Mouse (Mus musculus) A20 (cell line): Measurements from ENCODE around the gene Zswim5.
"Not testable (repeated sequence)": the region's sequence is repeated elsewhere in the genome, so short reads cannot be mapped to it uniquely, and the experiment has no call there.

Source experiments
- DNase-seq: peaks from one replicate; pipeline ENCODE4 v3.0.0-alpha.2; 2011; ENCODE audit warnings: low read depth, low spot score

Gene Zswim5

DNA sequence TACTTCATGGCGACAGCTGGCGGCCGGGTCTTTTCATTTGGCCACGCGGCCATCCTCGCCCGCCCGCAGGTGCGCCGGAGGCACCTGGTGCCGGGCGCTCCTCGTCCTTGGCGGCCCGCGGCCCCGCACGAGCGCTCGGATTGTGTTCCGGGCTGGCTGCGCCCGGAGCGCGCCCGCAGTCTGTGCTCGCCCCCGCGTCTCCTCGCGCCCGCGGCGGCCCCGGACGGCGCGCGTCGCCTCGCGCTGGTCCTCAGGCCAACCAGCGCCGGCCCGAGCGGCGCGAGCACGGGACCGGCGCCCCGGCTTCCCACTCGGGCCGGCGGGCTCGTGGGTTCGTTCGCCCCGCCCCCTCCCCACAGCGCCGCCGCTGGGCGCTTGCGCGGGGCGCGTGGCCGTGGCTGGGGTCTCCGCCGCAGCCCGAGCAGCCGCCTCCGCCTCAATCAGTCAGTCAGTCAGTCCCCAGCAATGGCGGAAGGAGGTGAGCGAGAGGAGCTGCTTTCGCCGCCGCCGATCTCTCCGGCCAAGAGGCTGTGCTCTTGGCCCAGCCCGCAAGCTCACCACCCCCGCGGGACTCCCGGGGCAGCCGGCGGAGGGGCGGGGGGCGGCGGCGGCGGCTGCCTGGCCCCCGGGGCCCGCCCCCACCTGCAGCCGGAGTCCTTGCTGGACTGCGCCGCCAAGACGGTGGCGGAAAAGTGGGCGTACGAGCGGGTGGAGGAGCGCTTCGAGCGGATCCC lies at the start of gene Zswim5:
TSS of gene Zswim5 (plus strand) at position 382 of the 734 bp plus-strand sequence.
- DNase-seq: peak; percentile 78

- peak; percentile 82 for DNase-seq
Measured at GRCm38 (mm10) chr4:116827819-116828218, 49.4 kb upstream of the Zswim5 start.

DNA sequence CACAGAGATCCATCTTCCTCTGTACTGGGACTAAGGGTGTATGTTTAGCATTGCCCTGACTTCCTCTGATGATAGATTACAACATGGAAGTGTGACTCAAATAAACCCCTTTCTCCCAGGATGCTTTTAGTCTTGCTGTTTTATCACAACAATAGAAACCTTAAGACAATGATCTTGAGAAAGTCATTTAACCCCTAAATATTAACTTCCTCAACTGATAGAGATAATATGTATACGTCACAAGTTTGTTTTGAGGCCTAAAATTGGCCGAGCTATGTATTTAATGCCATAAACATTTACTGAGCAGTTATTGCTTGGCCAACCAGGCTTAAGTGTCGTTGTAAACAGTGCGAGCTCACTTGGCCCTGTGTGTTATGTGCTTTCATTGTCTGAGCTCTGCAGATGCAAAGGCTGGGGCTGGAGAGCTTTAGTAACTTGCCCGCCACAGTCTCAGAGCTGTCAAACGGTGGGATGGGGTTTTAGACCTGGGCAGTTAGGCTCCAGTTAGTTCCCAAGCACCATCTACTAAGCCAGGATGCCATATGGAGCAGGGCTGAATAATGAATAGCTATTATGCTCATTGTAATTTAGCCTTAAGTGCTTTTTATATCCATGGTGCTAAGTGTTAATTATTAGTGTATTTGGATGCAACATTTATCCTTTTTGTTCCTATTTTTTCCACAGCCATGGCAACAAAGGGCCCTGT lies 47.7 kb upstream of the Zswim5 start:
- no peak for DNase-seq

DNA sequence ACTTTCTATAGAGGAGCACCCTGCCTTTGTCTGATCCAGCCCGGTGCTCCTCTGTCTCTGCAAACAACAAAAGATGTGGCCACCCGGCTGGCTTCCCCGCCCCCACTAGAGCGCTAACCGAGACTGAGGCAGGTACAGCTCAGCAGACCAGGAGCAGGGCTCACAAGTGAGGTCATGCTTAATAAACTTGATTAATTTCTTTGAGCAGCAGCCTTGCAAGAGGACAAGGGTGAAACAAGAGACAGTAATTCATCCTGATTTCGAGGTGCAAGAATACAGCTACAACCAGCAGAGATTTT lies 47.2 kb upstream of the Zswim5 start:
- no peak for DNase-seq

DNA sequence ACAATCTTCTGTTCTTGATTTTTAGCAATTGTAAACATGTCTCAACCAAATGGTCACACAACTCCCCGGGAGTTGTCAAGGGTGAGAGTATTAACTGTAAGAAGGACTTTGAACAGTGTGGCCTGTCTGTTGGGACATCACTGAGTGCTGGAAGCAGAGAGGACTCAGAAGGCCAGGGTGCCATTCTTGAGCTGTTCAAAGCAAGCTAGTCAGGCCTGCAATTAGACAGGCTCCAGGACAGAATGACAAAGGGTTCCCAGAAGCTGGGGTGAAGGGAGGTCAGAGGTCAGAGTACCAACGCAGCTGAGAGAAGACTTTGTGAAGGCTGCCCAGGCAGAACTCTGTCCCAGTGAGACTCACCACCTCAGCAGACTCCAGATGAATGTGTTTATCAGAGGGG lies 38.2 kb upstream of the Zswim5 start:
- no peak for DNase-seq

DNA sequence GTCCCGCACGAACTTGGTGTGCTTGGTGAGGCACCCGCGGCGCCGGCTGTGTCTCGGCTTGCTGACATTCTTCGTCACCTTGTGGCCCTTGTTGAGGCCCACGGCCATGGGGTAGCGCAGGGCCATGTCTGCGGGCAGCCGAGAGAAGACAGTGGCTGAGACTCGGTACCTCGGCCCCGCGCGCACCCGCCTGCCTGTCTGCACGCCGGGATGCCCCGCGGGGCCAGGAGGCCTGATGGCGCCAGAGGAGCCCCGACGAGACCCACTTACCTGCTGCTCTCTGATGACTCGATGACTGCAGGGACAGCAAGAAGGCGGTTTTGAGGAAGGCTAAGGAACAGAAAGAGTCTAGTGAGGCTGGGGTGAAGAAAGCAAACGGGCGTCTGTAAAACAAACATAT lies 37.1 kb upstream of the Zswim5 start:
- DNase-seq: not testable (repeated sequence)

DNA sequence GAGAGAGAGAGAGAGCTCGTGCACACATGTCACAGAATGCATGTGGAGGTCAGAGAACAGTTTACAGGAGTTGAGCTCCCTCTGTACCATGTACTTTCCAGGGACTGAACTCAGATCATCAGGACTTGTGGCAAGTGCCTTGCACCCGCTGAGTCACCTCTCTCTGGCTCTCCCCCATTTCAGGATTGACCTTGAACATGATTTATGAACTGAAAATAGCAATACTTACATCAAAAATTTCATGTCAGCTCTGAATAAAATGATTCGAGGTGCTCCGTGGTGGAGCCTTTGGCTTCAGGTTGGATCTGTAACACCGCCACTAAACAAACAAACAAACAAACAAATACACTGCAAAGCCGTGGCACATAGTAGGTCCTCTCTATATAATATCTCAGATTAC lies 36.3 kb upstream of the Zswim5 start:
- DNase-seq: no peak

DNA sequence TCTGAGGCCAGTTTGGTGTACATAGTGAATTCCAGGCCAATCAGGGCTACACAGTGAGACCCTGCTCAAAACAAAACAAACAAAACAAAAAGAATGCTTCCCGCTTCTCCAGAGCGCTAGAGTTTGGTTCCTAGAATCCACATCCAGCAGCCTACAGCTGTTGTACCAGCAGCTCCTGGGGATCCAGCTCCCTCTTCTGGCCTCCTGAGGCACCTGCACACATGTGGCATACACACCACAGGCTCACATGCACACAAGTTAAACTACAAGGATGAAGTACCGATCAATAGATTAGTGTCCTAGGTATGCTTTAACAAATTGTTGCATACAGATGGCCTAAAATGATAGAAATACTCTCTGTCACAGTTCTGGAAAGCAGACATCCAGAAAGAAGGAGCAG lies 32.9 kb upstream of the Zswim5 start:
- no peak for DNase-seq

DNA sequence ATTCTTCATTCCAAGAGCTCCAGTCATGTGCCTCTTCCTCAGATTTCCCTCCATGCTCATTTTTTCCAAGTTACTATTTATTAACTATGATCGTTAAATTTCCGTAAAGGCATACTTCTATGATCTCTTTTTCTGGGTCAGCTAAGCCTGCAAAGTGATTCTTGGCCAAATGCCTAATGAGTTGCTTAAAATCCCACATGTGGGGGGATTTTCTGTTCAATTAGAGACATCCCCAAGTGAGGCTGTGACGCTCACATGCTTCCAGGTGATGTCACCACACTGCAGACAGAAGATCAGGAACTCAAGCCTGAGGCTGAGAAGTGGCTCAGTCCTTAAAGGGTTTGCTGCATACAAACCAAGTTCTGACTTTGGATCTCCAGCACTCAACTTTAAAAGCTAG lies 27.3 kb upstream of the Zswim5 start:
- DNase-seq: no peak

- no peak for DNase-seq
Measured at GRCm38 (mm10) chr4:116854286-116854685, 22.9 kb upstream of the Zswim5 start.

- DNase-seq: no peak
Measured at GRCm38 (mm10) chr4:116857203-116857602, 20.0 kb upstream of the Zswim5 start.

GRCm38 (mm10) chr4:116859711-116860110 lies 17.5 kb upstream of the Zswim5 start:
- no peak for DNase-seq

DNA sequence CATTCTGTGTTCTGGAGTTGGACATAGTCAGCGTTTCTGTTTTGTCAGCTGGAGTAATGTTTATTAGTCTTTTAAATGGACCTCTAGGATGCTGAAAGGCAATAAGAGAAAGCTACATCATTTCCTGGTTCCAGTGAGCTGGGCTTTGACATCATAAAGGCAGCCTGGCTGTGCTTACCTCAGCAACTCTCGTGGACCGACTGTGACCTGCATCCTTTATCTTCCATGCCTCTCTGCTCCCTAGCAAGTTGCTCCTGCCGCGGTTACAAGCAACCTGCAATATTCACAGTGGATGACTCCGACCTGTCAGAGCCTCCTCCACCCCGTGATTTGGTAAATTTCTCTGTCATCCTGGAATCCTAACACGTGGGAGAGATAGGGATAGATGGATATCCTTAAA lies 15.2 kb upstream of the Zswim5 start:
- no peak for DNase-seq

DNA sequence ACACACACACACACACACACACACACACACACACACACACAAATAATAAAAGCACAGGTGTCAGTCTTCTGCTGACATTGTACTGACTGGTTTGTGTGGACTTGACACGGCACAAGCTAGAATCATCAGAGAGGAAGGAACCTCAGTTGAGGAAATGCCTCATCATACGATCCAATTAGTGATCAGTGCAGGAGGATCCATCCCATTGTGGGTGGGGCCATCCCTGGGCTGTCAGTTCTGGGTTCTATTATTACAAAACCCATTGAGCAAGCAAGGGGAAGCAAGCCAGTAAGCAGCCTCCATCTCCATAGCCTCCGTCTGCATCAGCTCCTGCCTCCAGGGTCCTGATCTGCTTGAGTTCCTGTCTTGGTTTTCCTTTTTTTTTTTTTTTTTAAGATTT lies 7.3 kb upstream of the Zswim5 start:
- DNase-seq: no peak

DNA sequence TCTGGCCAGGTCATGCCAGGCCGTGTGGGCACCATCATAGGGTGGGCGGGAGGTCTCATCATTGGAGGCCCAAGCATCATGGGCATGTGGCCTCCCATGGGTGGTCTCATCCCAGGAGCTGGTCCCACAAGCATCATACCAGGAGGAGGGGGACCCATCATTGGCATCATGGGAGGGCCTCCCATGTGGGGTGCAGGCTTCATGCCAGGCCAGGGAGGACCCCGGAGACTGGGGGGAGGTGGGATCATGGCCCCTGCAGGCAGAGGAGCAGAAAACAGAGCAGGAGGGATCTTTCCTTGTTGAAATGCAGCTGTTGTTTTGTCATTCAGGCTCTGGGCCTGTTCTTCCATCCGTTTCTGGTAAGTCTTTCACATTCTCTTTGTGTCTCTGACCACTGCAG lies 2.6 kb upstream of the Zswim5 start:
- no peak for DNase-seq

- peak; percentile 88 for DNase-seq
Measured at GRCm38 (mm10) chr4:116876630-116876994, 564 bp upstream of the Zswim5 start.

DNA sequence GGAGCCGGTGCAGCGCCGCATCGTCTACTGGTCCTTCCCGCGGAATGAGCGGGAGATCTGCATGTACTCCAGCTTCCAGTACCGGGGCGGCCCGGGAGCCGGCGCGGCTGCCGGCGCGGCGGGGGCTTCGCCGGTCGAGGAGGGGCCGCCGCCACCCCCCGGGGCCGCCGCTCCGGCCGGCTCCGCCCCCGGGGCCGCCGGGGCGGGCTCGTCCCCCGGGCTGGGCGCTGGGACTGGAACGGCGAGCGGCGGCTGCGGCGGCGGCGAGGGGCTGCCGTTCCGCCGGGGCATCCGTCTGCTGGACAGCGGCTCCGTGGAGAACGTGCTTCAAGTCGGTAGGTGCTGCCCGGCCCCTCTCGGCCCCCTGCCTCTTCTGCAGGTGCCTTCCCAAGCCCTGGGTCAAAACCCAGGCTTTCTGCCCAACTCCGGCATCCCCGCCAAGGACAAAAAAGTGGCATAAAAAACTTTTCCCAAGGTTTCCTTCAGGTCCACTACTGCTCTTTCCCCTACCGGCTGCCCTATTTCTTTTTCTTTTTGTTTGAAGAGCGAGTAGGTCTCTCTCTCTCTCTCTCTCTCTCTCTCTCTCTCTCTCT lies 649 bp downstream of the Zswim5 start:
- peak; percentile 74 for DNase-seq

DNA sequence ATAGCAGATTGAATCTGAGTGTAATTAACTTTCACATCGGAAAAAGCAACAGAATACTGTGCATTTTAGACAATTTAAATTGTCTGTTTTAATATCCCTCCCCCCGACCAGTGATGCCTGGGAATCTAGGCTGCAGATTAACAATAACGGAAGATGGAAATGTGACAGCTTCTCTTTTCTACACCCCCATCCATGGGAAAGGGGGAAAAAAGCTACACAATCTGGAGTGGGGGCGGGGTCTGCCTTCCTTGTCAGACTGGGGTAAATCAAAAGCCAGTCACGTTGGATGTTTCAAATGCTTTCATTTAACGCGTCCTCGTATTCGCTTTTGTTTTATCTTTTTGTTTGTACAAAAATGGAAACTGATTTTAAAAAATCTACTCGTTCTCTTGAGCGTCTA lies 1.3 kb downstream of the Zswim5 start:
- no peak for DNase-seq

GRCm38 (mm10) chr4:116882679-116883078 lies 5.5 kb downstream of the Zswim5 start:
- DNase-seq: no peak

- DNase-seq: no peak
Measured at GRCm38 (mm10) chr4:116894200-116895080, 17.3 kb downstream of the Zswim5 start.

- DNase-seq: no peak
Measured at GRCm38 (mm10) chr4:116910489-116911181, 33.5 kb downstream of the Zswim5 start.

- DNase-seq: no peak
Measured at GRCm38 (mm10) chr4:116911202-116911601, 34.0 kb downstream of the Zswim5 start.
